Mouse (Mus musculus): ENCODE measurements around the gene Bnipl.
A peak's percentile ranks its signal among the peaks of the same experiment; 100 is the strongest.

GRCm38 (mm10) chr3:95282865-95283588, 32.0 kb upstream of the Bnipl start:
- TF ChIP-seq CTCF (IDR thresholded peaks at IDR 0.05; ENCODE audit: low read depth, low read length) (no peak), EP300 (IDR thresholded peaks at IDR 0.05; ENCODE audit: insufficient read depth, low read depth, low read length) (peak; percentile 45; the same call in 1 of the 2 replicates)
